Mouse (Mus musculus): ENCODE measurements around the gene Gm49358.

DNA sequence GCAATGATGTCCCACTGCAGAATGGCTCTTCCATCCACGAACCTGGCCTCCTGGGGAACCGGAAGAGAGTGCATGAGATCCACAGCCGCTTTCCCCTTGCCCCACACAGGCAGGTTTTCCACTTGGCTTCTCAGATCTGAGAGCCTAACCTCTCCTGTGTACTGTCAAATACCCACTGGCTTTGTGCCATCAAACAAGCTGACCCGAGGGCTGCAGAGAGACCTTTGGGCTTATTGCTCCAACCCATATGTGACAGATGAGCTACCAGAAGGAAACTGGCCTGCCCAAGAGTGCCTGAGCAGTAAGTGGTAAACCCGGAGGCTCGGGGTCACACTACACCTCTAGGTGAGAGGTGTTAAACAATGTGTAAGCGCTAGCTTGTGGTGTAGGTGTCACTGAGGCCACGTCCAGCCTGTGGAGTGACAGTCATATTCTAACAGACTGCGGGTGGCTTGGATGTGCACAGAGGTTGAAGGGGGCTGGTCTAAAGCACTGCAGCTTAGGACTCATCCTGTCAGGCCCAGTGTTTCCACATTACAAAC is 83.2 kb downstream of the Gm49358 start:
- TF ChIP-seq CTCF (IDR thresholded peaks at IDR 0.05; ENCODE audit: extremely low read depth, insufficient read depth, low read length) (no peak), POLR2A (IDR thresholded peaks at IDR 0.05; ENCODE audit: extremely low read depth, insufficient read depth, low read length) (no peak)

Data from cortical plate, adult 2 months (tissue).